Mouse (Mus musculus): Measurements from ENCODE around the gene Sult1a1. TPM values are rescaled to one million over a fixed set of nuclear protein-coding genes. Genes with fewer than 3 reads are reported as not detected.

Sult1a1 gene
- total and polyA plus RNA-seq, 2 experiments: 566 to 727 TPM

DNA sequence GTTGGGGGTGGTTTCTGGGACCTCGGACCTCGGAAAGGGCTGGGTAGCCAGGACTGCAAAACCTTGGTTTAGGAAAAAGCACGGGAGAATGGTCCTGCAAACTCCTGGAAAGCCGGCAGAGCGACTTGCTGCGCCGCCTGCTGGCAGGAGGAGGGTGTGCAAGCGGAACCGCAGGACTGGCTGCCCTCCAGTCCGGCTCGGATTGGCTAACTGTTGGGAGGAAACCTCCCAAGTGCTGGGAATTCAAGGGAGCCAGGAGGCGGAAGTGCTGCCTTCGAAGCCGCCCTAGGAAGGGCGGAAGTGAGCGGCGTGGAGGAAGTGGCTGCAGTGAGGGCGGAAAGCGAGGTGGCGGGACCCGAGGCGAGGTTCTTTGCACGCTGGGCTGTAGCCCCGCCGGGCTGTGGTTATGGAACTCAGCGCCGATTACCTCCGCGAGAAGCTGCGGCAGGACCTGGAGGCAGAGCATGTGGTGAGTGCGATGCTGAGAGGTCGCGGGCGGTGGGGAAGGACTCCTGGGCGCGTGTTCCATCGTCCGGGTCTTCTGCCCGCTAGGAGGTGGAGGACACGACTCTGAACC, 19.5 kb upstream of the Sult1a1 start, which contains the start of gene Slx1b:
Gene Slx1b (minus strand): TSS at position 154 of the 577 bp plus-strand sequence.
- Histone ChIP-seq H3K27me3 (ENCODE audit: control insufficient read depth, insufficient read depth, low read length) (no peaks in the 10 kb centered on the region), H3K9ac (ENCODE audit: low read depth, low read length) (peak within 1 kb of the TSS; percentile 80), H3K4me3 (ENCODE audit: insufficient read depth, low read depth, low read length) (peak within 1 kb of the TSS; percentile 75), H3K79me2 (ENCODE audit: control insufficient read depth, insufficient read depth, low read length) (peaks cover 7% of the 10 kb centered on the region; the same call in 1 of the 2 replicates), H3K4me1 (ENCODE audit: control insufficient read depth, insufficient read depth, low read length) (peaks cover 17% of the 10 kb centered on the region), H3K36me3 (ENCODE audit: control insufficient read depth, insufficient read depth, low read length) (no peaks in the 10 kb centered on the region), H3K27ac (replicated peaks; ENCODE audit: insufficient read depth, low read depth, low read length) (peak within 1 kb of the TSS; percentile 93)
- under 1% methylated on average over 40 of the region's 40 CpGs for WGBS
- DNase-seq (ENCODE audit: extremely low read depth, low read depth, low spot score): peak; percentile 91
- TF ChIP-seq CTCF (IDR thresholded peaks at IDR 0.05; ENCODE audit: low read depth, low read length) (peak; percentile 95), POLR2A (IDR thresholded peaks at IDR 0.05; ENCODE audit: extremely low read depth, insufficient read depth, low read length) (peak; percentile 38; the same call in 1 of the 2 replicates)

DNA sequence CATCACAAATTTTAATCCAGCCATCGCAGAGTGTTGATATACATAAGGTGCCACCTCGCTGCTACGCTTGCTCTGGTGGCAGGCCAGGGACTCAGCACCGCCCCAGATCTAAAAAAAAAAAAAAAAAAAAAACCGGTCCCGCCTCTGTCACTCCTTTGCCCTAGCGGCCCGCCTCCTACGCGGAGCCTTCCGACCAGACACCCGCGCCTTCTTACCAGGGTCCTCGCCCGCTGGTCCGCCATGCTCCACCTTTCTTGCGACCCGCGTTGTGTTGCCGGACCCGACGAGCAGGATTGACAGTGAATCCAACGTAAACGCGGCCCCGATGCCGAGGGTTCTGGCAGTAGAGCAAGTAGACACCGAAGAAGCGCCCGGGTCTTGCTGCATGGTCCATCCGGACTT, 19.0 kb upstream of the Sult1a1 start, which contains the start of gene Bola2:
Gene Bola2 (plus strand): TSS at position 192 of the 402 bp plus-strand sequence.
- no peaks in the 10 kb centered on the region for H3K36me3 ChIP-seq (ENCODE audit: control insufficient read depth, insufficient read depth, low read length)
- peak within 1 kb of the TSS; percentile 75 for H3K4me3 ChIP-seq (ENCODE audit: insufficient read depth, low read depth, low read length)
- TF ChIP-seq CTCF (IDR thresholded peaks at IDR 0.05; ENCODE audit: low read depth, low read length) (no peak), POLR2A (IDR thresholded peaks at IDR 0.05; ENCODE audit: extremely low read depth, insufficient read depth, low read length) (peak; percentile 50)
- H3K9ac ChIP-seq (ENCODE audit: low read depth, low read length): peak within 1 kb of the TSS; percentile 80
- peak; percentile 62 for DNase-seq (ENCODE audit: extremely low read depth, low read depth, low spot score)
- H3K27me3 ChIP-seq (ENCODE audit: control insufficient read depth, insufficient read depth, low read length): no peaks in the 10 kb centered on the region
- WGBS: under 1% methylated on average over 31 of the region's 31 CpGs
- H3K27ac ChIP-seq (replicated peaks; ENCODE audit: insufficient read depth, low read depth, low read length): peak within 1 kb of the TSS; percentile 93
- H3K4me1 ChIP-seq (ENCODE audit: control insufficient read depth, insufficient read depth, low read length): peaks cover 17% of the 10 kb centered on the region
- H3K79me2 ChIP-seq (ENCODE audit: control insufficient read depth, insufficient read depth, low read length): peaks cover 7% of the 10 kb centered on the region; the same call in 1 of the 2 replicates

DNA sequence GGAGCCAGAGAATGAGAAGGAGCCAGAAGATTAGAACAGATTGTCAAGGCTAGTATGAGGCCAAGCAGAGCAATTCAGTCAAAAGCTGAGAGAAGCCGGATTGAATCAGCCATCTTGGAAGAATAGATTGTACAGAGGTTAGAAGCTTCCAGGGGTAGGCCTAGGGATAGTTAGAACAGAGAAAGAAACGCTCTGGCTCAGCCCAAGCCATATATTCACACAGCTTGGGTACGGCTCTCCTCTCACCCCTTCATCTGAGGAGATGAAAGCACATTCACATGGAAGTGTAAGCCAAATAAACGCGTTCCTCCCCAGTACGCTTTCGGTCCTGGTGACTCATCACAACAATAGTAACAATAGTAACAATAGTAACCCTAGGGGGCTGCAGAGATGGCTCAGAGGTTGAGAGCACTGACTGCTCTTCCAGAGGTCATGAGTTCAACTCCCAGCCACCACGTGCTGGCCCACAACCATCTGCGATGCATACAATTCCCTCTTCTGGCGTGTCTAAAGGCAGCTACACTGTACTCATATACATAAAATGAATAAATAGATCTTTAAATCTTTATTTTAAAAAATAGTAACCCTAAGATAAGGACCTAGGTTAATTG, 18.3 kb upstream of the Sult1a1 start:
- Histone ChIP-seq H3K27ac (replicated peaks; ENCODE audit: insufficient read depth, low read depth, low read length) (no peak overlapping the region), H3K9ac (ENCODE audit: low read depth, low read length) (peak overlapping the region; percentile 30; the same call in 1 of the 2 replicates), H3K79me2 (ENCODE audit: control insufficient read depth, insufficient read depth, low read length) (peaks cover 7% of the 10 kb centered on the region; the same call in 1 of the 2 replicates), H3K27me3 (ENCODE audit: control insufficient read depth, insufficient read depth, low read length) (no peaks in the 10 kb centered on the region), H3K4me3 (ENCODE audit: insufficient read depth, low read depth, low read length) (no peak overlapping the region), H3K4me1 (ENCODE audit: control insufficient read depth, insufficient read depth, low read length) (peaks cover 24% of the 10 kb centered on the region), H3K36me3 (ENCODE audit: control insufficient read depth, insufficient read depth, low read length) (no peaks in the 10 kb centered on the region)
- TF ChIP-seq POLR2A (IDR thresholded peaks at IDR 0.05; ENCODE audit: extremely low read depth, insufficient read depth, low read length): no peak
- no peak for TF ChIP-seq CTCF (IDR thresholded peaks at IDR 0.05; ENCODE audit: low read depth, low read length)
- WGBS: 50% methylated on average over 10 of the region's 10 CpGs
- no peak for DNase-seq (ENCODE audit: extremely low read depth, low read depth, low spot score)

DNA sequence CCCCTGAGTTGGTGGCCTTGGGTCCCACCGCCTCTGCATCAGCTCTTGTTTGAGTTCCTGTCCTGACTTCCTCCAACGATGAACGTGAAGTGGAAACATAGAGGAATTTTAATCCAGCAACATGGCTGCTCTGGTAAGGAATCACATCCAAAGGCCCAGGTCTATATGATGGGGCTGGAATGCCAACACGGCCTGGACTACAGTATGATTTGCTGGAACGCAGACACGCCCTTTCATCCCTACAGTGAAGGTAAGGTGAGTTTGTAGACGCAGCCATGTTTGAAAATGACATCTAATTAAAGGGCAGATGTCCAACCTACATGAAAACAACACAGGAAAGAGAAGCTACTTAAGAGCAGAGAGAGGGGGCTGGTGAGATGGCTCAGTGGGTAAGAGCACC, 17.5 kb upstream of the Sult1a1 start:
- Histone ChIP-seq H3K4me1 (ENCODE audit: control insufficient read depth, insufficient read depth, low read length) (peaks cover 29% of the 10 kb centered on the region), H3K27me3 (ENCODE audit: control insufficient read depth, insufficient read depth, low read length) (no peaks in the 10 kb centered on the region), H3K27ac (replicated peaks; ENCODE audit: insufficient read depth, low read depth, low read length) (no peak overlapping the region), H3K4me3 (ENCODE audit: insufficient read depth, low read depth, low read length) (no peak overlapping the region), H3K9ac (ENCODE audit: low read depth, low read length) (no peak overlapping the region), H3K79me2 (ENCODE audit: control insufficient read depth, insufficient read depth, low read length) (peaks cover 7% of the 10 kb centered on the region; the same call in 1 of the 2 replicates), H3K36me3 (ENCODE audit: control insufficient read depth, insufficient read depth, low read length) (no peaks in the 10 kb centered on the region)
- WGBS: 80% methylated on average over 7 of the region's 7 CpGs
- no peak for DNase-seq (ENCODE audit: extremely low read depth, low read depth, low spot score)
- TF ChIP-seq POLR2A (IDR thresholded peaks at IDR 0.05; ENCODE audit: extremely low read depth, insufficient read depth, low read length): no peak
- TF ChIP-seq CTCF (IDR thresholded peaks at IDR 0.05; ENCODE audit: low read depth, low read length): no peak

DNA sequence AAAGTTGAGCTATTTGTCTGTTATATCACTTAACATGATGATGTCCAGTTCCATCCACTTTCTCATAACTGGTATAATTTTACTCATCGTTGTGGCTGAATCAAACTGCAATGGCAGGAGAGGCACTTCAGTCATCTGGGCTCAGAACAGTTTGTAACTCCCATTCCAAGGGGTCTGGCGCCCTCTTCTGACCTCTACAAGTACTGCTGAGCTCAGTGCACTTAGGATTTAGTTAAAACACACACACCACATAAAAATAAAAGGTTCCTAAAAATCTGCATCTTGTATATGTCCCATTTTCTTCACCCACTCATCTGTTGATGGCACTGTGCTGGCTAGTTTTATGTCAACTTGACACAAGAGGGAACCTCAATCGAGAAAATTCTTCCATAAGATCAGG, 17.0 kb upstream of the Sult1a1 start:
- H3K9ac ChIP-seq (ENCODE audit: low read depth, low read length): no peak overlapping the region
- 7% methylated on average over 3 of the region's 3 CpGs for WGBS
- H3K4me1 ChIP-seq (ENCODE audit: control insufficient read depth, insufficient read depth, low read length): peaks cover 33% of the 10 kb centered on the region
- peak; percentile 83 for TF ChIP-seq CTCF (IDR thresholded peaks at IDR 0.05; ENCODE audit: low read depth, low read length)
- no peak for TF ChIP-seq POLR2A (IDR thresholded peaks at IDR 0.05; ENCODE audit: extremely low read depth, insufficient read depth, low read length)
- H3K27ac ChIP-seq (replicated peaks; ENCODE audit: insufficient read depth, low read depth, low read length): no peak overlapping the region
- H3K79me2 ChIP-seq (ENCODE audit: control insufficient read depth, insufficient read depth, low read length): peaks cover 7% of the 10 kb centered on the region; the same call in 1 of the 2 replicates
- no peaks in the 10 kb centered on the region for H3K27me3 ChIP-seq (ENCODE audit: control insufficient read depth, insufficient read depth, low read length)
- H3K4me3 ChIP-seq (ENCODE audit: insufficient read depth, low read depth, low read length): no peak overlapping the region
- no peaks in the 10 kb centered on the region for H3K36me3 ChIP-seq (ENCODE audit: control insufficient read depth, insufficient read depth, low read length)
- peak; percentile 77 for DNase-seq (ENCODE audit: extremely low read depth, low read depth, low spot score)

All from liver, adult 2 months (tissue).